Mouse (Mus musculus) embryonic facial prominence, embryonic 13.5 days (tissue): ENCODE results near the gene C1ra. TPM values are rescaled to one million over a fixed set of nuclear protein-coding genes. Genes with fewer than 3 reads are reported as not detected.
A peak's percentile ranks its signal among the peaks of the same experiment; 100 is the strongest.

Source experiments
- ATAC-seq: fragments of 200-750 bp; cut with Nextera tagmentation; 2 replicates; pipeline ENCODE4 v1.8.0; 2017; ENCODE audit warnings: low read depth; ENCODE audit not compliant: insufficient number of reproducible peaks, insufficient read depth, low FRiP score, low TSS enrichment
- H3K27ac ChIP-seq: fragments of 300-500 bp; sonication (generic); 2 replicates; pipeline ENCODE4 v1.5.1; 2015; ENCODE audit warnings: moderate library complexity, mild to moderate bottlenecking, inconsistent platforms
- H3K27me3 ChIP-seq: fragments of 300-500 bp; sonication (generic); 2 replicates; pipeline ENCODE4 v1.6.1; 2015; ENCODE audit warnings: mild to moderate bottlenecking, inconsistent platforms
- H3K36me3 ChIP-seq: fragments of 300-500 bp; sonication (generic); 2 replicates; pipeline ENCODE4 v1.6.1; 2015; ENCODE audit warnings: mild to moderate bottlenecking, inconsistent platforms
- H3K4me1 ChIP-seq: fragments of 300-500 bp; sonication (generic); 2 replicates; pipeline ENCODE4 v1.6.1; 2015; ENCODE audit warnings: inconsistent platforms
- H3K4me2 ChIP-seq: fragments of 300-500 bp; sonication (generic); 2 replicates; pipeline ENCODE4 v1.6.1; 2015; ENCODE audit warnings: moderate library complexity, mild to moderate bottlenecking, inconsistent platforms
- H3K4me3 ChIP-seq: fragments of 300-500 bp; sonication (generic); 2 replicates; pipeline ENCODE4 v1.5.1; 2015; ENCODE audit warnings: mild to moderate bottlenecking, inconsistent platforms
- H3K9ac ChIP-seq: fragments of 300-500 bp; sonication (generic); 2 replicates; pipeline ENCODE4 v1.6.1; 2015; ENCODE audit warnings: mild to moderate bottlenecking, inconsistent platforms
- H3K9me3 ChIP-seq: fragments of 300-500 bp; sonication (generic); 2 replicates; pipeline ENCODE4 v1.6.1; 2016; ENCODE audit warnings: inconsistent platforms
- WGBS: fragments of 180-500 bp; shearing (Covaris S2); methylation state at CpG from one replicate; pipeline ENCODE4 v1.1.7; 2015; ENCODE audit warnings: mixed read lengths; 5-methylcytosine and 5-hydroxymethylcytosine counted together
- polyA plus RNA-seq: library from polyadenylated mRNA; unstranded; fragments of >200 nt; fragmentation: Nextera tagmentation; extraction: Ambion mirVana; gene quantifications from 2 replicates; pipeline ENCODE4 v1.2.1, GENCODE M21; 2015

The C1ra gene
- polyA plus RNA-seq, 1 experiment from 2014 or later = 2.8 TPM

DNA sequence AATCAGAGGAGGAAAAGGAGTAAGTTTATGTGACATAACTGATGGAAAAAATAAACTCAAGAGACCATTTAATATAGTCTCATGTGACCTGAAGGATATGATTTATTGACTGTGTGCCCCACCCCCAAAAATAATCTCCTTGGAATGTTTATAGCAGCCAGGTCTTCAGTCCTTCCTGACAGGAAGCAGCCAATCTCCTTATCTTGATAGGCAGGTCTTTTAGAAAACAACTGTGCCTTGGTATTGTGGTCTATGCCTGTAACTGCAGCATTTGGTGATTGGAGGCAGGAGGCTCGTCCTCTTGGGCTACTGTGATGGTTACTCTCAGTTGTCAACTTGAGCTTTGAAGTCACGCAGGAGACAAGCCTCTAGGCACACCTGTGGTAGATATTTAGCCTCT, 24.7 kb upstream of the C1ra start:
- WGBS = 43% methylated on average over 2 of the region's 2 CpGs
- H3K27me3 ChIP-seq = no peaks in the 10 kb centered on the region

DNA sequence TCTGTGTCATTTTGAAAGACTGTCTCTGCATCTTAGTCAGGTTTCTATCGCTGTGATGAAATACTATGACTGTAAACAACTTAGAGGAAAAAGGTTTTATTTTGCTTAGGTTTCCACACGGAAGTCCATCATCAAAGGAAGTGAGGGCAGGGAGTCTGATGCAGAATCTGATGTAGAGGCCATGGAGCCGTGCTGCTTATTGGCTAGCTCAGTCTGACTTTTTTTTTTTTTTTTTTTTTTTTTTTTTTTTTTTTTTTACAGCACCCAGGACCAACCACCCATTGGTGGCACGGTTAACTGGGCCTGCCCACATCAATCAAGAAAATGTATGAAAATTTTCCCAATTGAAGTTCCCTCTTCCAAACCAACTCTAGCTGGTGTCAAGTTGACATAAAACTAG, 23.3 kb upstream of the C1ra start:
- H3K9ac ChIP-seq = no peak overlapping the region
- no peak overlapping the region for H3K27ac ChIP-seq
- no peaks in the 10 kb centered on the region for H3K9me3 ChIP-seq
- H3K4me3 ChIP-seq = no peak overlapping the region
- H3K27me3 ChIP-seq = no peaks in the 10 kb centered on the region
- WGBS = 79% methylated on average over 4 of the region's 4 CpGs
- H3K4me1 ChIP-seq = peaks cover 10% of the 10 kb centered on the region; the same call in 1 of the 2 replicates
- ATAC-seq = no peak
- no peaks in the 10 kb centered on the region for H3K36me3 ChIP-seq
- no peak overlapping the region for H3K4me2 ChIP-seq

More for the DNA sequence above, 24.7 kb upstream of the C1ra start:
- H3K9ac ChIP-seq = no peak overlapping the region
- H3K4me3 ChIP-seq = no peak overlapping the region
- H3K27ac ChIP-seq = no peak overlapping the region
- H3K36me3 ChIP-seq = no peaks in the 10 kb centered on the region
- peaks cover 10% of the 10 kb centered on the region; the same call in 1 of the 2 replicates for H3K4me1 ChIP-seq
- no peaks in the 10 kb centered on the region for H3K9me3 ChIP-seq
- no peak for ATAC-seq
- no peak overlapping the region for H3K4me2 ChIP-seq

DNA sequence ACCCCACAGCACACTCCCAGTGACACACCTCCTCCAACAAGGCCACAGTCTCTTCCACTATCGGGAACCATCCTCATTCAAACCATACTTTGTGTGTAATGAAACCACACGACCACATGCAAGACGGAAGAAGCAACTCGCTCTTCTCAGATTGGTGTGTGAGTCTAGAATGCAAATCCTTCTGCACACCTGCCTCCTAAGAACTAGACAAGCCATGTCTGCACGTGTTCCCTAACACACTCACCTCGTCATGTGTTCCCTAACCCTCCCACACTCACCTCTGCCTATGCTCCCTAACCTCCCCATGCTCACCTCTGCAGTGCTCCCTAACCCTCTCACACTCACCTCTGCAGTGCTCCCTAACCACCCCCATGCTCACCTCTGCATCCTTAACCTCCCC, 20.8 kb upstream of the C1ra start:
- Histone ChIP-seq H3K27me3 (no peaks in the 10 kb centered on the region), H3K4me2 (no peak overlapping the region), H3K36me3 (no peaks in the 10 kb centered on the region), H3K27ac (no peak overlapping the region), H3K4me3 (no peak overlapping the region), H3K9me3 (peaks cover 4% of the 10 kb centered on the region; the same call in 1 of the 2 replicates), H3K4me1 (peaks cover 3% of the 10 kb centered on the region; the same call in 1 of the 2 replicates), H3K9ac (no peak overlapping the region)
- WGBS = 70% methylated on average over 6 of the region's 6 CpGs
- ATAC-seq = no peak

DNA sequence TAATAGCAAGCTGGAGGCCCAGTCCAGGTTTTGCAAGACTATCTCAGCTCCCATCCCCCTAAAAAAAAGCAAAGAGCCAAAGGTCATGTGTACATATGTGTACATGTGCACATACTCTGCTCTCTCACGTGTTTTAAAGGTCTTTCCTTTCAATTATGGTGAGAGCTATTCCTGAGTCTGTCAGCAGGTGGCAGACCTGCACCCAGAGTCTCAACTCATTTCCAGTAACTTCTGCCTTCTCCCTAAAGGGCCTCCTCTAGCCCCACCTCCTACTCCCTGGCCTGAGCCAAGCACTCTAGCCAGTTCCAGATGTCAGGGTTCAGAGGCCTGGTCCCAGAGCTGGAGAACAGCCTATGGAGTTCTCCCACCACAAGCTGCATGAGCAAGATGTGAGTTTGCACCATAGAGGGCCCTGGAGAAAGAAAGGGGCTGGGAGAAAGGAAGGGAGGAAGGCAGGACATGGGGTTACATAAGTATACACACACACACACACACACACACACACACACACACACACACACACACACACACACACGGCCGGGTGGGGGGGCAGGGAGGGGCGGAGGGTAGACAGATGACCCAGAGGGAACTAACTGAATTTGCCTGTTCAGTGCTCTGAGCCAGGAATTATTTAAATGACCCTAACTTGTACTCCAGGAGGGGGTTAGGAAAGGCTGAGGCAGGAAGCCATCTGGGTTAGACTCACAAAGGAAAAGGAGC, 19.2 kb upstream of the C1ra start, which contains the start of gene C1rl:
Gene C1rl, plus strand, starts transcription at position 272 of the 720 bp plus-strand sequence.
- no peaks in the 10 kb centered on the region for H3K27me3 ChIP-seq
- H3K4me2 ChIP-seq = no peak within 1 kb of the TSS
- 0 out of 2 replicates have a peak within 1 kb of the TSS, but pooled peaks have one; percentile 11 for H3K27ac ChIP-seq
- peaks cover 4% of the 10 kb centered on the region; the same call in 1 of the 2 replicates for H3K9me3 ChIP-seq
- 32% methylated on average over 2 of the region's 4 CpGs for WGBS
- H3K9ac ChIP-seq = no peak within 1 kb of the TSS
- no peaks in the 10 kb centered on the region for H3K36me3 ChIP-seq
- ATAC-seq = 0 out of 2 replicates have a peak, but pooled peaks have one; percentile 74
- no peaks in the 10 kb centered on the region for H3K4me1 ChIP-seq
- no peak within 1 kb of the TSS for H3K4me3 ChIP-seq

DNA sequence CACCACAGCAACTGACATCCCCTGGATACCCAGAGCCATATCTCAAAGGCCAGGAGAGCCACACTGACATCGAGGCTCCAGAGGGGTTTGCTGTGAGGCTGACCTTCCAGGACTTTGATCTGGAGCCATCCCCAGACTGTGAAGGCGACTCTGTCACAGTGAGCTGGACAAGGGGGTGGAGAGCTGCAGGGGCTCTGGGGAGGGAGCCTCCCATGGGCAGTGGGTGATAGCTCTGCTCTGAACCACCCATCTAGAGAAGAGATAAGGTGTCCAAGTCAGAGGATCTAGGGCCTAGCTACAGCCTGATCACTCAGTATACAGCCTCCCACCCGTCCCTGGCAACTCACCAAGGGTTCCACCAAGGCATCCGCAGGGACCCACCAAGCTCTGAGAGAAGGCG, 18.3 kb upstream of the C1ra start:
- Histone ChIP-seq H3K27ac (no peak overlapping the region), H3K4me1 (no peaks in the 10 kb centered on the region), H3K9ac (no peak overlapping the region), H3K9me3 (peaks cover 4% of the 10 kb centered on the region; the same call in 1 of the 2 replicates), H3K27me3 (no peaks in the 10 kb centered on the region), H3K4me3 (no peak overlapping the region), H3K36me3 (no peaks in the 10 kb centered on the region), H3K4me2 (no peak overlapping the region)
- WGBS = 87% methylated on average over 5 of the region's 5 CpGs
- ATAC-seq = no peak

DNA sequence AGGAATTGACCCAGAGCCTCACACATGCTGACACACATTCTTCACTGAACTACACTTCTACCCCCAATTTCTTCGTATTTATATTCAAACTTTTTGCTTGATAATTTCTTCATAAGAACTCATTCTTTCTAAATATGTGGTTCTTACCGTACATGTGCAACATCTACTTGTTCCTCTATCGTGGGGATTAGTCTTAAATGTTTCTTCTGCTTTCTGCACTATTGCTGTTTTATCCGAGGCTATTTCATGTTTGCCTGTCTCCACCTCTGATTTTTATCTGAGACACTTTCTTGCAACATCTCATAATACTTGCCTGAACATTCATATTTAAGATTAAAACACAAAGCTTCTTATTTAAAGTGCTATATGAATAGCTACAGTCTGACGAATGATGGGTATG, 16.2 kb upstream of the C1ra start:
- H3K27ac ChIP-seq = no peak overlapping the region
- no peak for ATAC-seq
- no peaks in the 10 kb centered on the region for H3K36me3 ChIP-seq
- H3K9me3 ChIP-seq = peaks cover 4% of the 10 kb centered on the region; the same call in 1 of the 2 replicates
- no peak overlapping the region for H3K4me2 ChIP-seq
- no peaks in the 10 kb centered on the region; the same call in 1 of the 2 replicates for H3K4me1 ChIP-seq
- WGBS = 90% methylated on average over 5 of the region's 5 CpGs
- no peak overlapping the region for H3K4me3 ChIP-seq
- no peak overlapping the region for H3K9ac ChIP-seq
- H3K27me3 ChIP-seq = no peaks in the 10 kb centered on the region

DNA sequence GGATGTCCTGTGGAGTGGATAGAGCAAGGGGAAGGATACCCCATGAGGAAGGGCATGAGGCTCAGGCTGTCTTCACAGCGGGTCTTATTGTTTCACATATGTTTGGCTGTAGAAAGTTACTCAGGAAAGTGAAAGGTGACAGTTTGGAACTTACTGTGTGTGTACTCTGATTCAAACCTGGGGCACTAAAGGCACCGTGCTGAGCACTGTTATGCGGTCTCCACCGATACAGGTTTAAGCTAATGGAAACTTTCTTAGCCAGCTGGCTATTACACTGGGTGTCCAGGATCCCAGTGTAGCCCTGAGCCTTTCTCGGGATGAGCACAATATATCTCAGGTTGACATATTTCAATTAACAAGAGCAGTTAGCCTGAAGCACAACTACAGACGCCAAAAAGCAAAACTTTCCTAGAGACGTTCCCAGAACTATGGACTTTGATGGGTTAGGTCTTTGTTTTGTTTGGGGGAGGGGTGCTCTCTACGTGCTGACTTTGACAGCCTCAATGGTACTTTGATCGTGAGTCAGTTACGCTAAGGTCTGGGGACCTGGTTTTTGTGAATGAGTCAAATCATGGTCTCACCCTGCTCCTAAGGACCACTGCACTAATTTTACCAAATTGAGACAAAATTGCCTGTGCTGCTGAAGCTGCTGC, 12.2 kb upstream of the C1ra start:
- no peak overlapping the region for H3K4me2 ChIP-seq
- H3K9ac ChIP-seq = no peak overlapping the region
- peaks cover 4% of the 10 kb centered on the region; the same call in 1 of the 2 replicates for H3K9me3 ChIP-seq
- no peaks in the 10 kb centered on the region for H3K27me3 ChIP-seq
- H3K4me1 ChIP-seq = peaks cover 2% of the 10 kb centered on the region; the same call in 1 of the 2 replicates
- no peak overlapping the region for H3K27ac ChIP-seq
- H3K36me3 ChIP-seq = no peaks in the 10 kb centered on the region
- 45% methylated on average over 10 of the region's 10 CpGs for WGBS
- no peak overlapping the region for H3K4me3 ChIP-seq
- ATAC-seq = no peak

DNA sequence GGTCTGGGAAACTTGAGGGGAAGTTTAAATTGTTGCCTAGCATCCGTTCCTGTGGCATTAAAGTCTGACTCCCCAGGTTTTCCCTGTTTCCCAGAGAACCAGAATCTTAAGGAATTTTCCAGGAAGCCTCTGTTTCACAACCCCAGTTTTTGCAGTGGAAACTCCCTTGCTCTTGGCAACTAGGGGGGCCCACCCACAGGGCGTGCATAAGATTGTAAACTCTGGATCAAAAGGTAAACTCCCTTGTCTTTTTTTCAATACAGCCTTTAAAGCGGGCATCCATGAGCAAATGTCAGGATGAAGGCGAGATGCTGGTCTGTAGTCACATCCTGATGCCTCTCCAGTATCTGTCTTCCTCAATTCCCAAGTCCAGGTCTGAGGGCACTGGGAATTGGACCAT, 10.7 kb upstream of the C1ra start:
- no peak overlapping the region for H3K27ac ChIP-seq
- H3K4me3 ChIP-seq = no peak overlapping the region
- no peaks in the 10 kb centered on the region for H3K27me3 ChIP-seq
- 72% methylated on average over 4 of the region's 4 CpGs for WGBS
- H3K4me1 ChIP-seq = peaks cover 2% of the 10 kb centered on the region; the same call in 1 of the 2 replicates
- H3K9ac ChIP-seq = no peak overlapping the region
- H3K36me3 ChIP-seq = no peaks in the 10 kb centered on the region
- H3K4me2 ChIP-seq = no peak overlapping the region
- no peaks in the 10 kb centered on the region for H3K9me3 ChIP-seq
- no peak for ATAC-seq

DNA sequence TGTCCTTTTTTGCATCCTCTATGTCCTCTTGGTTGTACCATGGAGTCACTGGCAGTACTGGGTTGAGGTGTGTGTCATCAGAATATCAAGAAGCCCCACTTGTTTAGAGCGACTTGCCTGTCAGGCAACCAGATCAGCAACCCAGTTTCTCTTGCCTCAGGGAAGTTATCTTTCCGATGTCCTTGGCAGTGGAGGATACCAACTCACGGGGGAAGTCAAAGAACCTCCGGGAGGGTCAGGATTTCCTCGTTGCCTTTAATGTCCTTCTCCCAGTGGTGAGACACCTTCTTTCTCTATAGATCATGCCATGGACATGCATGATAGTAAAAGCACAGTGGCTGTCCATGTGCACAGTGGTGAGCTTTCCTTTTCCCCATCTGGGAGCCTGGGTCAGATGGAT, 10.2 kb upstream of the C1ra start:
- WGBS = 76% methylated on average over 5 of the region's 5 CpGs
- no peak overlapping the region for H3K4me2 ChIP-seq
- no peak for ATAC-seq
- H3K4me3 ChIP-seq = no peak overlapping the region
- no peak overlapping the region for H3K9ac ChIP-seq
- H3K9me3 ChIP-seq = no peaks in the 10 kb centered on the region
- no peaks in the 10 kb centered on the region for H3K36me3 ChIP-seq
- no peak overlapping the region for H3K27ac ChIP-seq
- H3K4me1 ChIP-seq = peaks cover 2% of the 10 kb centered on the region; the same call in 1 of the 2 replicates
- H3K27me3 ChIP-seq = no peaks in the 10 kb centered on the region

DNA sequence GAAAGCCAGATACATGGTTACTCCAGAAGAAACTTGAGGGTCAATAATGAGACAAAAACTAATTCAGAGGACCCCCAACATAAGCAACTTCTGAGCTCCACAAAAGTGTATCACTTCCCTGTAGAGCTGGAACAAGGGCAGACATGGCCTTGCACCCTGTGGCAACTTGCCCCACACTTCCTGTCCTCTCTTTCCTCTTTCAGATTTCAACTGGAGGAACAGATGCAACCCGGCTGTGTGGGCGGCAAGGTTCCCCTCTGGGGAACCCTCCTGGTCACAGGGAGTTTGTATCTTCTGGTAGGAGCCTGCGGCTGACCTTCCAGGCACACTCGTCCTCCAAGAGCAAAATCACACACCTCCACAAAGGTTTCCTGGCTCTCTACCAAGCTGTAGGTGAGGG, 7.2 kb upstream of the C1ra start:
- no peak overlapping the region for H3K27ac ChIP-seq
- no peak overlapping the region for H3K9ac ChIP-seq
- no peak overlapping the region for H3K4me2 ChIP-seq
- no peaks in the 10 kb centered on the region for H3K27me3 ChIP-seq
- H3K9me3 ChIP-seq = no peaks in the 10 kb centered on the region
- 72% methylated on average over 4 of the region's 4 CpGs for WGBS
- peaks cover 2% of the 10 kb centered on the region; the same call in 1 of the 2 replicates for H3K4me1 ChIP-seq
- ATAC-seq = no peak
- H3K36me3 ChIP-seq = no peaks in the 10 kb centered on the region
- H3K4me3 ChIP-seq = no peak overlapping the region

DNA sequence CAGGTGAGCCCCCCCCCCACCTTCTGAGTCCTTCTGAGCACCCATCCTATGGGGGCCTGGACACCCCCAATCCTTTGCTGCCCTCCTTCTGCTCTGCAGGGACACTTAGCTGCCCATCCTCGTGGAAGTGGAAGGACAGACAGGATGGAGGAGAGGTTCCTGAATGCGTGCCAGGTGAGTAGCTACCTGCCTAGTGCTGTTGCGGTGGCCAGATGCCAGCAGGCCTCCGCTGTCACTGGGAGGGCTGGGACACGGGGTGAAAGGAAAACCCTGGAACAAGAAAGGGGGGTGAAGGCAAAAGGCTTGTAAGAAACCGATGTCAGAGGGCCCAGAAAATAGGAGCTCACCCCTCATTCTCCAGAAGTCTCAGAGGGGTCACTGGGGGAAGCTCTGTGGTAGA, 5.2 kb upstream of the C1ra start:
- Histone ChIP-seq H3K4me3 (no peak overlapping the region), H3K4me2 (no peak overlapping the region), H3K27me3 (no peaks in the 10 kb centered on the region), H3K4me1 (no peaks in the 10 kb centered on the region), H3K36me3 (no peaks in the 10 kb centered on the region), H3K27ac (no peak overlapping the region), H3K9ac (no peak overlapping the region), H3K9me3 (no peaks in the 10 kb centered on the region)
- WGBS = 84% methylated on average over 6 of the region's 6 CpGs
- ATAC-seq = no peak

DNA sequence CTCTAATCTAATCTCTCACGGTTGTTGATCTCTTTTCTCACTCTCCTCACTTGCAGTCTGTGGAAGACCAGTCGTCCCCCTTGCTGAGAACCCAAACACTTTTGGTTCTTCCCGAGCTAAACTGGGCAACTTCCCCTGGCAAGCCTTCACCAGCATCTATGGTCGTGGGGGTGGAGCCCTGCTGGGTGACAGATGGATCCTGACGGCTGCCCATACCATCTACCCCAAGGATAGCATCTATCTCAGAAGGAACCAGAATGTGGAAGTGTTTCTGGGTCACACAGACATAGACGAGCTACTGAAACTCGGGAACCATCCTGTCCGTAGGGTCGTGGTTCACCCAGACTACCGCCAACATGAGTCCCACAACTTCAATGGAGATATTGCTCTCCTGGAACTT, 3.9 kb upstream of the C1ra start:
- Histone ChIP-seq H3K9me3 (no peaks in the 10 kb centered on the region), H3K27ac (no peak overlapping the region), H3K9ac (no peak overlapping the region), H3K4me3 (no peak overlapping the region), H3K4me2 (no peak overlapping the region), H3K27me3 (no peaks in the 10 kb centered on the region), H3K36me3 (no peaks in the 10 kb centered on the region), H3K4me1 (no peaks in the 10 kb centered on the region)
- WGBS = 81% methylated on average over 10 of the region's 10 CpGs
- no peak for ATAC-seq
